Mouse (Mus musculus): Measurements from ENCODE around the gene Abca2.

DNA sequence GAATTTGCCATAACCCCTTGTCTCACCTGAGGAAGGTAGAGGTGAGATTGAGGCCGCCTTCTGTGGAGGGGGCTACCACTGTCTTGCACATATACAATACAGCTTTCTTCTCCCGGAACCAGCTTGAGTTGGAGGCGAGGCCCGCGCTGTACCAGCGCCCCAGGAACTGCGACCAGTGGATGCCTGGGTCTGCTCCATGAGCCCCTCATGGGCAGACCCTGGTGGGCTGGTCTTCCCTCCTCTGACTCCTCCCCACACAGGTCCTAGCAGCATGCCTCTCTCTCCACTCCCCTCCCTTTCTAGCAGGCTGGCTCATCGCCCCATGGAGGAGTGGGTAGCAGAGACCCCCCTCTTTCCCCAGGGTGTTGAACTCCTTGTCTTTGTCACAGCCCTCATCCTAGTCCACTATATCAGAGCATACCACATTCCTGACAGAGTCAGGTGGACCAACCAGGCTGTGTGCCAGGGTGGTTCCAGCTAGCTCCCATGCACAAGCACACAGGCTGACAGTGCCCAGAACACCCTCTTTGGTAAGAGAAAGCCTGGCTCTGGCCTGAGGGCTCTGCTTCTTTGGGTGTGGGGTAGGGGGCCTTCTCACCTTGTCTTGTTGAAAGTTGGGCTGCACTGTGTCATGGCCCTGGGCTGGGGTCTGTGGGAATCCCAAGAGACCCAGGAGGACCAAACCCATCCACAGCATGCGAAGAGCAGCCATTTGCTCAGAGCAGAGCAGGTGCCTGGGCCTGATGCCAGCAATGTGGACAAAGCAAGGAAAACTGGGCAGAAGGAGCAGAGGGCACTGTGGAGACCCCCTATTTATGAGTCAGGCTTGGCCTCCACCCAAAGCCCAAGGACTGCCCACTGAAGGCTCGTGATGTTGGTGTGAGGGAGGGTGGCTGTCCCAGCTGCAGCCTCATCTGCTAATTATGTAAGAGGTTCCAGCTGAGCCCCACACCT is 40.7 kb downstream of the Abca2 start:
- TF ChIP-seq POLR2A (IDR thresholded peaks at IDR 0.05; ENCODE audit: low read depth, low read length) (no peak), CTCF (IDR thresholded peaks at IDR 0.05; ENCODE audit: extremely low read depth, insufficient read depth, insufficient read length, insufficient replicate concordance) (no peak)

Data from spleen, adult 2 months (tissue).